Mouse (Mus musculus) cerebellum, postnatal 25 days (tissue): ENCODE measurements at regions not wholly inside any gene's neighbourhood (a gene's known extent, or its start where the extent isn't known, plus 50 kb on each side); places are given as distances from the start of the nearest gene placed in this dataset.
A peak's percentile ranks its signal among the peaks of the same experiment; 100 is the strongest.

Experiments used
- DNase-seq, 2 experiments: peaks; one replicate each; pipeline ENCODE4 v3.0.0; 2021; ENCODE audit warnings: mixed read lengths in 2 of 2

GRCm38 (mm10) chr1:104226493-104226892 lies 541.8 kb upstream of the Cdh20 start:
- no peak for DNase-seq

- no peak for DNase-seq
Observed at GRCm38 (mm10) chr1:104226901-104227300, 541.4 kb upstream of the Cdh20 start.

- no peak for DNase-seq
Observed at GRCm38 (mm10) chr1:104241605-104242004, 526.7 kb upstream of the Cdh20 start.

- no peak for DNase-seq
Observed at GRCm38 (mm10) chr1:104265775-104266174, 502.6 kb upstream of the Cdh20 start.

GRCm38 (mm10) chr1:104307941-104308340 lies 460.4 kb upstream of the Cdh20 start:
- DNase-seq, result no peak

- peak; percentile 4 to 10 for DNase-seq
Observed at GRCm38 (mm10) chr1:104311617-104312016, 456.7 kb upstream of the Cdh20 start.

GRCm38 (mm10) chr1:104315058-104315457 lies 453.3 kb upstream of the Cdh20 start:
- no peak for DNase-seq

GRCm38 (mm10) chr1:104318020-104318419 lies 450.3 kb upstream of the Cdh20 start:
- no peak for DNase-seq

- no peak for DNase-seq
Observed at GRCm38 (mm10) chr1:104332666-104333370, 435.5 kb upstream of the Cdh20 start.

- no peak for DNase-seq
Observed at GRCm38 (mm10) chr1:104333577-104333976, 434.8 kb upstream of the Cdh20 start.
